In genomic region chr6:70911668-70912395, GRCm38 (mm10) we compare ENCODE assay signal across 10 mouse cellular contexts. TPM values are rescaled to one million over a fixed set of nuclear protein-coding genes. Genes with fewer than 3 reads are reported as not detected.
DNase-seq lines count a peak whose midpoint lies in the region; ATAC-seq and TF ChIP-seq lines count a peak whose summit lies in the region.
"Had no signal": no experiment of that assay in that cellular context is flagged by ENCODE, and none has a peak within 500 bp of the region (broad histone marks: within the 10 kb centered on the region; RNA-seq: fewer than 3 reads in every experiment).

No protein-coding gene starts in this region.

- H3K4me3 ChIP-seq in forebrain, embryonic 13.5 days = peak overlapping the region; percentile 5; the same call in 1 of the 2 replicates
- H3K4me3 ChIP-seq in layer of hippocampus, adult 2 months = peak overlapping the region; percentile 38
- H3K4me3 ChIP-seq: erythroblast, embryonic 14.5 days had no signal

- 0 out of 2 replicates have a peak, but pooled peaks cover 7% of the 10 kb centered on the region for H3K27me3 ChIP-seq in forebrain, embryonic 13.5 days

- H3K9ac ChIP-seq in forebrain, embryonic 13.5 days = no peak overlapping the region

- peak; percentile 82 for ATAC-seq in forebrain, embryonic 13.5 days

- peaks cover 6% of the 10 kb centered on the region; the same call in 1 of the 2 replicates for H3K4me1 ChIP-seq in forebrain, embryonic 13.5 days

- H3K27ac ChIP-seq in forebrain, embryonic 13.5 days = no peak overlapping the region
- H3K27ac ChIP-seq in layer of hippocampus, adult 2 months = peak overlapping the region; percentile 74; the same call in 1 of the 2 replicates

- H3K4me2 ChIP-seq in forebrain, embryonic 13.5 days = peak overlapping the region; percentile 46

- TF ChIP-seq CTCF in layer of hippocampus, adult 2 months (conservative IDR thresholded peaks at IDR 0.05) = no peak

- DNase-seq in adrenal gland, postnatal 10 days = peak; percentile 10
- no peak for DNase-seq in adrenal gland, postnatal 4 days (ENCODE audit: low spot score in 2 of 2)
- DNase-seq in ZHBTc4 (ENCODE audit: low read depth, low spot score) = peak; percentile 43
- peak; percentile 70 to 71 for DNase-seq in layer of hippocampus, adult 2 months (ENCODE audit: low spot score in 2 of 2)
- peak; percentile 4 for DNase-seq in mesoderm, embryonic 11.5 days (ENCODE audit: low read depth, low spot score)
- DNase-seq in T-cell, adult 2 months (ENCODE audit: low spot score) = no peak
- no peak for DNase-seq in thymus, adult 18-20 months

- H3K9me3 ChIP-seq in forebrain, embryonic 13.5 days (replicated peaks) = no peaks in the 10 kb centered on the region

- H3K36me3 ChIP-seq in forebrain, embryonic 13.5 days (ENCODE audit: poor library complexity, severe bottlenecking) = peaks cover 3% of the 10 kb centered on the region; the same call in 1 of the 2 replicates

- 11% methylated on average over 20 of the region's 20 CpGs for WGBS in forebrain, embryonic 13.5 days

RNA-seq across cellular contexts. Expression of gene Tex37, which starts 6.9 kb away (rescaled TPM):
- total RNA-seq in adrenal gland, postnatal 10 days (2021) = not detected
- not detected for total RNA-seq in adrenal gland, postnatal 4 days (2021)
- polyA plus RNA-seq in forebrain, embryonic 13.5 days (2015; fragmentation: Nextera tagmentation; extraction: Ambion mirVana) = not detected in 2 replicates
- total RNA-seq in layer of hippocampus, adult 2 months (2021) = not detected
- polyA plus RNA-seq: erythroblast, embryonic 14.5 days; small intestine, adult 2 months had no signal

RNA-seq across cellular contexts. Expression of gene Foxi3, which starts 44.5 kb away (rescaled TPM):
- total RNA-seq in adrenal gland, postnatal 10 days (2021) = not detected
- not detected for total RNA-seq in adrenal gland, postnatal 4 days (2021)
- not detected in 2 replicates for polyA plus RNA-seq in forebrain, embryonic 13.5 days (2015; fragmentation: Nextera tagmentation; extraction: Ambion mirVana)
- not detected for total RNA-seq in layer of hippocampus, adult 2 months (2021)
- polyA plus RNA-seq: erythroblast, embryonic 14.5 days; small intestine, adult 2 months had no signal

Comparison
In these comparisons a context has a peak if more than half of its experiments do, and no peak if none do; other contexts are left out.
1. DNase-seq: peak in adrenal gland, postnatal 10 days (single experiment), ZHBTc4 (single experiment), layer of hippocampus, adult 2 months (2 of 2) and mesoderm, embryonic 11.5 days (single experiment); none in adrenal gland, postnatal 4 days (0 of 2), T-cell, adult 2 months (single experiment) and thymus, adult 18-20 months (0 of 2).